Mouse (Mus musculus) myocyte (in vitro differentiated cells): Measurements from ENCODE around the gene Trim29.

ENCODE experiments used
- E2F4 ChIP-seq: IDR thresholded peaks from one replicate; pipeline ENCODE4 v1.6.1; 2011; ENCODE audit warnings: mild to moderate bottlenecking, control low read depth, moderate library complexity; ENCODE audit not compliant: insufficient read depth
- POLR2A ChIP-seq: IDR thresholded peaks from one replicate; pipeline ENCODE4 v1.6.1; 2011; ENCODE audit warnings: low read depth, mild to moderate bottlenecking, control low read depth, moderate library complexity; ENCODE audit not compliant: insufficient read length

DNA sequence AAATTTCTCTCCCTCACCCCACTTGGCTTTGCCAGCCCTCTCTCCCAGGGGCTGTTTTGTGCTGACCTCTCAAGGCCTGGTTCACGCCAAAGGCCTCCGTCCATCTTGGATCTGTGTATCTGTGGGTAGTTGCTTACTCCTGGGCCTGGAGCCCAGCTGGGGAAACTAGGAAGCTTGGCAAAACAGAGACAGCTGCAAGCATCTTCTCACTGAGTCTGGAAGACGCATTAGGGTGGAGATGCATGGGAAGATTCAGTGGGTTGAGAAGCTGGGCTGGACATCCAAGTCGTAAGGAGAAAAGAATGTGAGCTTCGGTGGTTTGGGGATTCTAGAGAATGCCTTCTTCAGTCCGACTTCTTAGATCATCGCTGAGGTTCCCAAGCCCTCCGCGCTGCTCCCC, 36.9 kb upstream of the Trim29 start:
- no peak for TF ChIP-seq E2F4
- no peak for TF ChIP-seq POLR2A
